Mouse (Mus musculus): Measurements from ENCODE around the gene Ppp1r1b. TPM values are rescaled to one million over a fixed set of nuclear protein-coding genes. Genes with fewer than 3 reads are reported as not detected.

Ppp1r1b gene
- polyA plus RNA-seq, 1 experiment from 2014 or later, result 7.0 TPM

GRCm38 (mm10) chr11:98347385-98348082 is 670 bp upstream of the Ppp1r1b start:
- peaks cover 3% of the 10 kb centered on the region; the same call in 1 of the 2 replicates for H3K27me3 ChIP-seq (ENCODE audit: control insufficient read depth, insufficient read depth, low read length)
- H3K4me3 ChIP-seq (ENCODE audit: low read depth, low read length), result no peak overlapping the region
- TF ChIP-seq EP300 (optimal IDR thresholded peaks at IDR 0.05) (no peak), CTCF (IDR thresholded peaks at IDR 0.05; ENCODE audit: low read depth) (no peak)
- no peaks in the 10 kb centered on the region for H3K9me3 ChIP-seq (ENCODE audit: control insufficient read depth, low read length)
- no peak for ATAC-seq (ENCODE audit: low FRiP score, low TSS enrichment)
- no peaks in the 10 kb centered on the region for H3K36me3 ChIP-seq (ENCODE audit: control insufficient read depth, insufficient read depth, low read length)
- peaks cover 4% of the 10 kb centered on the region; the same call in 1 of the 2 replicates for H3K4me1 ChIP-seq (replicated peaks; ENCODE audit: control insufficient read depth, insufficient read depth)
- no peak overlapping the region for H3K4me2 ChIP-seq (replicated peaks; ENCODE audit: low read depth)
- no peak overlapping the region for H3K27ac ChIP-seq (replicated peaks)
- no peak overlapping the region for H3K9ac ChIP-seq (ENCODE audit: low read length)
- no peak for DNase-seq (ENCODE audit: low spot score)
- 14% methylated on average over 10 of the region's 12 CpGs for WGBS

- WGBS, result 22% methylated on average over 9 of the region's 9 CpGs
- TF ChIP-seq EP300 (optimal IDR thresholded peaks at IDR 0.05), result no peak
- TF ChIP-seq CTCF (IDR thresholded peaks at IDR 0.05; ENCODE audit: low read depth), result no peak
- no peak overlapping the region for H3K9ac ChIP-seq (ENCODE audit: low read length)
- H3K27ac ChIP-seq (replicated peaks), result no peak overlapping the region
- H3K9me3 ChIP-seq (ENCODE audit: control insufficient read depth, low read length), result no peaks in the 10 kb centered on the region
- peaks cover 4% of the 10 kb centered on the region; the same call in 1 of the 2 replicates for H3K4me1 ChIP-seq (replicated peaks; ENCODE audit: control insufficient read depth, insufficient read depth)
- H3K27me3 ChIP-seq (ENCODE audit: control insufficient read depth, insufficient read depth, low read length), result peaks cover 3% of the 10 kb centered on the region; the same call in 1 of the 2 replicates
- ATAC-seq (ENCODE audit: low FRiP score, low TSS enrichment) (no peak), DNase-seq (ENCODE audit: low spot score) (no peak)
- H3K4me2 ChIP-seq (replicated peaks; ENCODE audit: low read depth), result peak overlapping the region; percentile 93; the same call in 1 of the 2 replicates
- H3K36me3 ChIP-seq (ENCODE audit: control insufficient read depth, insufficient read depth, low read length), result no peaks in the 10 kb centered on the region
- peak overlapping the region; percentile 51; the same call in 1 of the 2 replicates for H3K4me3 ChIP-seq (ENCODE audit: low read depth, low read length)
These were observed 1.1 kb downstream of the Ppp1r1b start for GRCm38 (mm10) chr11:98349308-98349707.

GRCm38 (mm10) chr11:98352272-98352990 is 4.2 kb downstream of the Ppp1r1b start:
- Histone ChIP-seq H3K4me2 (replicated peaks; ENCODE audit: low read depth) (no peak overlapping the region), H3K9ac (ENCODE audit: low read length) (no peak overlapping the region), H3K27ac (replicated peaks) (no peak overlapping the region), H3K27me3 (ENCODE audit: control insufficient read depth, insufficient read depth, low read length) (peaks cover 3% of the 10 kb centered on the region; the same call in 1 of the 2 replicates), H3K4me1 (replicated peaks; ENCODE audit: control insufficient read depth, insufficient read depth) (peaks cover 8% of the 10 kb centered on the region), H3K9me3 (ENCODE audit: control insufficient read depth, low read length) (no peaks in the 10 kb centered on the region), H3K4me3 (ENCODE audit: low read depth, low read length) (no peak overlapping the region), H3K36me3 (ENCODE audit: control insufficient read depth, insufficient read depth, low read length) (no peaks in the 10 kb centered on the region)
- TF ChIP-seq CTCF (IDR thresholded peaks at IDR 0.05; ENCODE audit: low read depth) (no peak), EP300 (optimal IDR thresholded peaks at IDR 0.05) (no peak)
- ATAC-seq (ENCODE audit: low FRiP score, low TSS enrichment) (no peak), DNase-seq (ENCODE audit: low spot score) (peak; percentile 61)
- 68% methylated on average over 18 of the region's 18 CpGs for WGBS

GRCm38 (mm10) chr11:98353651-98354211 is 5.5 kb downstream of the Ppp1r1b start:
- Histone ChIP-seq H3K4me3 (ENCODE audit: low read depth, low read length) (no peak overlapping the region), H3K9ac (ENCODE audit: low read length) (no peak overlapping the region), H3K9me3 (ENCODE audit: control insufficient read depth, low read length) (no peaks in the 10 kb centered on the region), H3K4me2 (replicated peaks; ENCODE audit: low read depth) (no peak overlapping the region), H3K36me3 (ENCODE audit: control insufficient read depth, insufficient read depth, low read length) (no peaks in the 10 kb centered on the region), H3K27me3 (ENCODE audit: control insufficient read depth, insufficient read depth, low read length) (peaks cover 3% of the 10 kb centered on the region; the same call in 1 of the 2 replicates), H3K27ac (replicated peaks) (no peak overlapping the region), H3K4me1 (replicated peaks; ENCODE audit: control insufficient read depth, insufficient read depth) (peaks cover 4% of the 10 kb centered on the region; the same call in 1 of the 2 replicates)
- WGBS, result 43% methylated on average over 8 of the region's 8 CpGs
- ATAC-seq (ENCODE audit: low FRiP score, low TSS enrichment), result no peak
- DNase-seq (ENCODE audit: low spot score), result peak; percentile 59
- no peak for TF ChIP-seq EP300 (optimal IDR thresholded peaks at IDR 0.05)
- TF ChIP-seq CTCF (IDR thresholded peaks at IDR 0.05; ENCODE audit: low read depth), result no peak

- Histone ChIP-seq H3K9ac (ENCODE audit: low read length) (no peak overlapping the region), H3K9me3 (ENCODE audit: control insufficient read depth, low read length) (no peaks in the 10 kb centered on the region), H3K27ac (replicated peaks) (no peak overlapping the region), H3K4me1 (replicated peaks; ENCODE audit: control insufficient read depth, insufficient read depth) (peaks cover 7% of the 10 kb centered on the region), H3K27me3 (ENCODE audit: control insufficient read depth, insufficient read depth, low read length) (peaks cover 3% of the 10 kb centered on the region; the same call in 1 of the 2 replicates), H3K4me3 (ENCODE audit: low read depth, low read length) (no peak overlapping the region), H3K36me3 (ENCODE audit: control insufficient read depth, insufficient read depth, low read length) (no peaks in the 10 kb centered on the region), H3K4me2 (replicated peaks; ENCODE audit: low read depth) (no peak overlapping the region)
- 70% methylated on average over 14 of the region's 14 CpGs for WGBS
- no peak for DNase-seq (ENCODE audit: low spot score)
- TF ChIP-seq CTCF (IDR thresholded peaks at IDR 0.05; ENCODE audit: low read depth), result no peak
- TF ChIP-seq EP300 (optimal IDR thresholded peaks at IDR 0.05), result no peak
- ATAC-seq (ENCODE audit: low FRiP score, low TSS enrichment), result no peak
These were observed 6.2 kb downstream of the Ppp1r1b start for GRCm38 (mm10) chr11:98354445-98354844.
